Mouse (Mus musculus) forebrain, embryonic 11.5 days (tissue): Measurements from ENCODE around the gene Il27ra. TPM values are rescaled to one million over a fixed set of nuclear protein-coding genes. Genes with fewer than 3 reads are reported as not detected.

Experiments
- ATAC-seq: fragments of 200-750 bp; cut with Nextera tagmentation; replicated peaks from 2 replicates; pipeline ENCODE4 v1.8.0; 2017; ENCODE audit warnings: moderate TSS enrichment; ENCODE audit not compliant: low FRiP score
- DNase-seq: peaks from one replicate; pipeline ENCODE4 v3.0.0-alpha.2; 2017; ENCODE audit warnings: low spot score
- H3K27ac ChIP-seq: fragments of 300-500 bp; sonication (generic); 2 replicates; pipeline ENCODE4 v1.5.1; 2014; ENCODE audit warnings: low read depth, low read length
- H3K27me3 ChIP-seq: fragments of 300-500 bp; sonication (generic); 2 replicates; pipeline ENCODE4 v1.6.1; 2014; ENCODE audit warnings: mild to moderate bottlenecking, low read length, mixed read lengths; ENCODE audit not compliant: control insufficient read depth, insufficient read depth
- H3K36me3 ChIP-seq: fragments of 300-500 bp; sonication (generic); 2 replicates; pipeline ENCODE4 v1.6.1; 2014; ENCODE audit warnings: mild to moderate bottlenecking, low read length, moderate library complexity, mixed read lengths; ENCODE audit not compliant: control insufficient read depth, insufficient read depth
- H3K4me1 ChIP-seq: fragments of 300-500 bp; sonication (generic); replicated peaks from 2 replicates; pipeline ENCODE4 v1.6.1; 2014; ENCODE audit warnings: low read length, mixed read lengths; ENCODE audit not compliant: control insufficient read depth, insufficient read depth
- H3K4me2 ChIP-seq: fragments of 300-500 bp; sonication (generic); 2 replicates; pipeline ENCODE4 v1.6.1; 2014; ENCODE audit warnings: low read depth, mild to moderate bottlenecking, low read length, moderate library complexity, mixed read lengths; ENCODE audit not compliant: severe bottlenecking
- H3K4me3 ChIP-seq: fragments of 300-500 bp; sonication (generic); 2 replicates; pipeline ENCODE4 v1.5.1; 2014; ENCODE audit warnings: low read depth, low read length
- H3K9ac ChIP-seq: fragments of 300-500 bp; sonication (generic); 2 replicates; pipeline ENCODE4 v1.6.1; 2014; ENCODE audit warnings: low read length
- H3K9me3 ChIP-seq: fragments of 300-500 bp; sonication (generic); 2 replicates; pipeline ENCODE4 v1.6.1; 2016; ENCODE audit warnings: low read length, mixed read lengths; ENCODE audit not compliant: control insufficient read depth
- WGBS: fragments of 180-500 bp; shearing (Covaris S2); extraction: QIAGEN DNeasy Blood & Tissue Kit; methylation state at CpG from one replicate; pipeline ENCODE4 v1.1.7; 2014; 5-methylcytosine and 5-hydroxymethylcytosine counted together
- polyA plus RNA-seq: library from polyadenylated mRNA; unstranded; fragments of >200 nt; fragmentation: Nextera tagmentation; extraction: Ambion mirVana; gene quantifications from 2 replicates; pipeline ENCODE4 v1.2.1, GENCODE M21; 2014

Gene Il27ra
- polyA plus RNA-seq, 1 experiment from 2014 or later, result 0.24 TPM

- Histone ChIP-seq H3K4me1 (peaks cover 18% of the 10 kb centered on the region), H3K9ac (peak overlapping the region; percentile 68), H3K4me2 (peak overlapping the region; percentile 77), H3K9me3 (no peaks in the 10 kb centered on the region), H3K4me3 (peak overlapping the region; percentile 66), H3K27ac (no peak overlapping the region), H3K36me3 (no peaks in the 10 kb centered on the region; the same call in 1 of the 2 replicates), H3K27me3 (peaks cover 26% of the 10 kb centered on the region)
- ATAC-seq (no peak), DNase-seq (no peak)
- WGBS, result 67% methylated on average over 16 of the region's 16 CpGs
Measured at GRCm38 (mm10) chr8:83999057-83999705, 43.2 kb downstream of the Il27ra start.

- peak; percentile 80 for DNase-seq
- H3K4me1 ChIP-seq, result peaks cover 17% of the 10 kb centered on the region
- H3K27me3 ChIP-seq, result peaks cover 26% of the 10 kb centered on the region
- no peaks in the 10 kb centered on the region; the same call in 1 of the 2 replicates for H3K36me3 ChIP-seq
- WGBS, result under 1% methylated on average over 65 of the region's 92 CpGs
- ATAC-seq, result no peak
- H3K9me3 ChIP-seq, result no peaks in the 10 kb centered on the region
- peak overlapping the region; percentile 72 for H3K27ac ChIP-seq
- peak overlapping the region; percentile 66 for H3K4me3 ChIP-seq
- peak overlapping the region; percentile 77 for H3K4me2 ChIP-seq
- peak overlapping the region; percentile 68 for H3K9ac ChIP-seq
Measured at GRCm38 (mm10) chr8:83998231-83999056, 43.9 kb downstream of the Il27ra start.

- Histone ChIP-seq H3K27ac (peak within 1 kb of the TSS; percentile 95), H3K4me2 (peak within 1 kb of the TSS; percentile 77), H3K36me3 (no peaks in the 10 kb centered on the region; the same call in 1 of the 2 replicates), H3K4me3 (peak within 1 kb of the TSS; percentile 66), H3K9ac (peak within 1 kb of the TSS; percentile 90), H3K4me1 (peaks cover 17% of the 10 kb centered on the region), H3K9me3 (no peaks in the 10 kb centered on the region), H3K27me3 (peaks cover 24% of the 10 kb centered on the region)
- ATAC-seq, result peak; percentile 8; the same call in 1 of the 2 replicates
- peak; percentile 83 for DNase-seq
- WGBS, result under 1% methylated on average over 42 of the region's 112 CpGs
Measured at GRCm38 (mm10) chr8:83997511-83998141, 44.8 kb downstream of the Il27ra start, which contains the start of gene Samd1. TSS of gene Samd1 (plus strand) at chr8:83997672.

GRCm38 (mm10) chr8:83996567-83997505 lies 45.6 kb downstream of the Il27ra start:
- peak overlapping the region; percentile 66 for H3K4me3 ChIP-seq
- H3K27ac ChIP-seq, result peak overlapping the region; percentile 95
- peak overlapping the region; percentile 71 for H3K4me2 ChIP-seq
- H3K9me3 ChIP-seq, result no peaks in the 10 kb centered on the region
- no peaks in the 10 kb centered on the region; the same call in 1 of the 2 replicates for H3K36me3 ChIP-seq
- H3K4me1 ChIP-seq, result peaks cover 15% of the 10 kb centered on the region
- ATAC-seq (peak; percentile 85), DNase-seq (peak; percentile 95)
- H3K9ac ChIP-seq, result peak overlapping the region; percentile 90
- under 1% methylated on average over 40 of the region's 103 CpGs for WGBS
- H3K27me3 ChIP-seq, result peaks cover 20% of the 10 kb centered on the region

GRCm38 (mm10) chr8:83995973-83996372 lies 46.4 kb downstream of the Il27ra start:
- Histone ChIP-seq H3K4me1 (peaks cover 10% of the 10 kb centered on the region), H3K4me2 (peak overlapping the region; percentile 71; the same call in 1 of the 2 replicates), H3K27ac (no peak overlapping the region), H3K9ac (0 out of 2 replicates have a peak overlapping the region, but pooled peaks have one; percentile 20), H3K4me3 (no peak overlapping the region; the same call in 1 of the 2 replicates), H3K27me3 (peaks cover 13% of the 10 kb centered on the region; the same call in 1 of the 2 replicates), H3K9me3 (no peaks in the 10 kb centered on the region), H3K36me3 (no peaks in the 10 kb centered on the region; the same call in 1 of the 2 replicates)
- WGBS, result 11% methylated on average over 12 of the region's 12 CpGs
- DNase-seq, result no peak
- ATAC-seq, result no peak

DNA sequence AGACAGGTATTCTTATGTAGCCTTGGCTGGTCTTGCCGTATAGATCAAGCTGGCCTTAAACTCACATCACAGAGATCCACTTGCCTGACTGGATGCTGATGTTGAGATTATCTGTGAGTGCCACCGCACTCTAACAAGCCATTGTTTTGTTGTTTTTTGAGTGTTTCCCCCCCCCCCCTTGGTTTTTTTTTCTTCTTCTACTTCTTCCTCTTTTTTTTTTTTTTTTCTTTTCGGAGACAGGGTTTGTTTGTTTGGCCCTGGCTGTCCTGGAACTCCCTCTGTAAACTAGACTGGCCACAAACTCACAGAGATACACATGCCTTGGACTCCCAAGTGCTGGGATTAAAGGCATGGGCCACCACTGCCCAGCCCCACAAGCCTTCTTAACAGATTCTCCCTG lies 48.4 kb downstream of the Il27ra start:
- ATAC-seq (no peak), DNase-seq (no peak)
- Histone ChIP-seq H3K9me3 (no peaks in the 10 kb centered on the region), H3K27me3 (no peaks in the 10 kb centered on the region), H3K4me2 (no peak overlapping the region), H3K4me1 (peaks cover 6% of the 10 kb centered on the region), H3K27ac (no peak overlapping the region), H3K9ac (no peak overlapping the region), H3K4me3 (no peak overlapping the region), H3K36me3 (no peaks in the 10 kb centered on the region; the same call in 1 of the 2 replicates)
- 97% methylated on average over 3 of the region's 3 CpGs for WGBS

DNA sequence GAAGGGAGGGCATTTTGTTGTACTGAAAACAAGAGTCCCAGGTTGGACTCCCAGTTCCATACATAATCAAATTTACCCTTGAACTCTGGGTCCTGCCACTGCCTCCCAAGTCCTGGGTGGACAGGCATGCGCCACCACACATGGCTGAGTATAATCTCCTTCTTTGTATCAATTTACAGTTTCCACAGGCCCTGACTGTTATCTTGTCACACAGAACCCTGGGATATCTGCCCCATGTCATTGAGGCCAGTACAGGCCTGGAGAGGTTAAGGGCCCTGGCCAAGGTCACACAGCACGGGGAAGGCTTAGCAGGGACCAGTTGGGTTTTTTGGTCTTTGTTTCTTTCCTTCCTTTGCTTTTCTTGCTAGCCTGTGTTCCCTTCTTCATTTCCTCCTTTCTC lies 49.9 kb downstream of the Il27ra start:
- Histone ChIP-seq H3K9ac (no peak overlapping the region), H3K27ac (no peak overlapping the region), H3K4me2 (no peak overlapping the region), H3K4me3 (no peak overlapping the region), H3K27me3 (no peaks in the 10 kb centered on the region), H3K36me3 (no peaks in the 10 kb centered on the region; the same call in 1 of the 2 replicates), H3K9me3 (no peaks in the 10 kb centered on the region), H3K4me1 (0 out of 2 replicates have a peak, but pooled peaks cover 3% of the 10 kb centered on the region)
- no peak for DNase-seq
- WGBS, result 86% methylated on average over 2 of the region's 2 CpGs
- ATAC-seq, result no peak
